Mouse (Mus musculus) ES-Bruce4 (cell line): ENCODE results near the gene Ap4b1. TPM values are rescaled to one million over a fixed set of nuclear protein-coding genes. Genes with fewer than 3 reads are reported as not detected.

Source experiments
- H3K27ac ChIP-seq: 2 replicates; pipeline ENCODE4 v1.5.1; 2012; ENCODE audit warnings: low read length, inconsistent platforms; ENCODE audit not compliant: insufficient read depth
- H3K27me3 ChIP-seq: 2 replicates; pipeline ENCODE4 v1.6.1; 2012; ENCODE audit warnings: mild to moderate bottlenecking, low read length, inconsistent platforms; ENCODE audit not compliant: control insufficient read depth, poor library complexity, insufficient read depth, severe bottlenecking
- H3K36me3 ChIP-seq: 2 replicates; pipeline ENCODE4 v1.6.1; 2012; ENCODE audit warnings: inconsistent platforms, mild to moderate bottlenecking, low read length, moderate library complexity; ENCODE audit not compliant: control insufficient read depth, poor library complexity, insufficient read depth, severe bottlenecking
- H3K4me1 ChIP-seq: one replicate; pipeline ENCODE4 v1.8.1; 2011; ENCODE audit warnings: low read length; ENCODE audit not compliant: control insufficient read depth, insufficient read depth
- H3K4me3 ChIP-seq: 2 replicates; pipeline ENCODE4 v1.5.1; 2011; ENCODE audit warnings: low read depth, mild to moderate bottlenecking, low read length
- H3K9ac ChIP-seq: 2 replicates; pipeline ENCODE4 v1.6.1; 2012; ENCODE audit warnings: low read depth, mild to moderate bottlenecking, inconsistent platforms; ENCODE audit not compliant: poor library complexity, severe bottlenecking
- H3K9me3 ChIP-seq: replicated peaks from 2 replicates; pipeline ENCODE4 v1.6.1; 2012; ENCODE audit warnings: mild to moderate bottlenecking, low read length, inconsistent platforms; ENCODE audit not compliant: control insufficient read depth, poor library complexity, insufficient read depth, severe bottlenecking
- CTCF ChIP-seq: IDR thresholded peaks from one replicate; pipeline ENCODE4 v1.8.1; 2011; ENCODE audit warnings: low read depth, low read length
- EP300 ChIP-seq: IDR thresholded peaks from 2 replicates; pipeline ENCODE4 v1.6.1; 2011; ENCODE audit warnings: low read depth, low read length; ENCODE audit not compliant: insufficient read depth
- POLR2A ChIP-seq: IDR thresholded peaks from one replicate; pipeline ENCODE4 v1.8.1; 2011; ENCODE audit warnings: low read length; ENCODE audit not compliant: insufficient read depth
- polyA plus RNA-seq: library from polyadenylated mRNA; stranded (reverse); fragments of >200 nt; gene quantifications from 2 replicates; pipeline ENCODE4 v1.2.4, GENCODE M21; 2011; ENCODE audit warnings: low read depth; ENCODE audit not compliant: missing spikeins, insufficient read depth, insufficient read length

The Ap4b1 gene
- polyA plus RNA-seq, 1 experiment: 14.6 TPM

GRCm38 (mm10) chr3:103777940-103778339 is 31.4 kb upstream of the Ap4b1 start:
- H3K27ac ChIP-seq: no peak overlapping the region

GRCm38 (mm10) chr3:103778660-103779059 is 30.7 kb upstream of the Ap4b1 start:
- TF ChIP-seq EP300: no peak
- no peak for TF ChIP-seq CTCF
- TF ChIP-seq POLR2A: no peak
- Histone ChIP-seq H3K9ac (no peak overlapping the region), H3K27me3 (no peaks in the 10 kb centered on the region), H3K36me3 (peaks cover 10% of the 10 kb centered on the region), H3K27ac (no peak overlapping the region), H3K9me3 (no peaks in the 10 kb centered on the region), H3K4me1 (peaks cover 2% of the 10 kb centered on the region), H3K4me3 (no peak overlapping the region)

More at GRCm38 (mm10) chr3:103777940-103778339, 31.4 kb upstream of the Ap4b1 start:
- TF ChIP-seq POLR2A: no peak
- Histone ChIP-seq H3K4me3 (no peak overlapping the region), H3K9ac (no peak overlapping the region), H3K4me1 (no peaks in the 10 kb centered on the region), H3K36me3 (peaks cover 10% of the 10 kb centered on the region), H3K27me3 (no peaks in the 10 kb centered on the region), H3K9me3 (no peaks in the 10 kb centered on the region)

GRCm38 (mm10) chr3:103779183-103779582 is 30.1 kb upstream of the Ap4b1 start:
- H3K36me3 ChIP-seq: peaks cover 10% of the 10 kb centered on the region
- no peak overlapping the region for H3K27ac ChIP-seq
- no peak for TF ChIP-seq EP300
- no peak for TF ChIP-seq POLR2A
- TF ChIP-seq CTCF: no peak
- H3K4me1 ChIP-seq: peaks cover 2% of the 10 kb centered on the region
- no peak overlapping the region for H3K9ac ChIP-seq
- H3K4me3 ChIP-seq: no peak overlapping the region
- no peaks in the 10 kb centered on the region for H3K27me3 ChIP-seq
- no peaks in the 10 kb centered on the region for H3K9me3 ChIP-seq

GRCm38 (mm10) chr3:103780271-103780670 is 29.0 kb upstream of the Ap4b1 start:
- no peaks in the 10 kb centered on the region for H3K9me3 ChIP-seq
- H3K9ac ChIP-seq: no peak overlapping the region
- H3K4me1 ChIP-seq: peaks cover 2% of the 10 kb centered on the region
- TF ChIP-seq CTCF: no peak
- TF ChIP-seq POLR2A: no peak
- TF ChIP-seq EP300: no peak
- H3K4me3 ChIP-seq: no peak overlapping the region
- no peak overlapping the region for H3K27ac ChIP-seq
- no peaks in the 10 kb centered on the region for H3K27me3 ChIP-seq
- H3K36me3 ChIP-seq: peaks cover 10% of the 10 kb centered on the region

GRCm38 (mm10) chr3:103780777-103781176 is 28.5 kb upstream of the Ap4b1 start:
- peaks cover 10% of the 10 kb centered on the region for H3K36me3 ChIP-seq
- H3K4me1 ChIP-seq: peaks cover 2% of the 10 kb centered on the region
- no peak overlapping the region for H3K27ac ChIP-seq
- H3K4me3 ChIP-seq: no peak overlapping the region
- H3K9me3 ChIP-seq: no peaks in the 10 kb centered on the region
- H3K9ac ChIP-seq: no peak overlapping the region
- H3K27me3 ChIP-seq: no peaks in the 10 kb centered on the region
- TF ChIP-seq POLR2A: no peak
- TF ChIP-seq CTCF: no peak
- no peak for TF ChIP-seq EP300

- no peak overlapping the region for H3K9ac ChIP-seq
Observed at GRCm38 (mm10) chr3:103782844-103783609, 26.3 kb upstream of the Ap4b1 start.

More at GRCm38 (mm10) chr3:103782844-103783609, 26.3 kb upstream of the Ap4b1 start:
- no peak overlapping the region for H3K27ac ChIP-seq
- no peak overlapping the region for H3K4me3 ChIP-seq
- H3K9me3 ChIP-seq: no peaks in the 10 kb centered on the region
- H3K4me1 ChIP-seq: peaks cover 2% of the 10 kb centered on the region
- TF ChIP-seq EP300 (no peak), POLR2A (no peak), CTCF (no peak)
- no peaks in the 10 kb centered on the region for H3K36me3 ChIP-seq
- no peaks in the 10 kb centered on the region for H3K27me3 ChIP-seq
